8 mouse cellular contexts compared by ENCODE assay signal in genomic region chr12:40535655-40536618, GRCm38 (mm10).
DNase-seq lines count a peak whose midpoint lies in the region; ATAC-seq lines count a peak whose summit lies in the region.

No protein-coding gene starts in this region.

- no peaks in the 10 kb centered on the region for H3K27me3 ChIP-seq in intestine, embryonic 15.5 days (replicated peaks)

- H3K4me2 ChIP-seq in intestine, embryonic 15.5 days (replicated peaks), result no peak overlapping the region

- no peak for ATAC-seq in intestine, embryonic 15.5 days

- WGBS in intestine, embryonic 15.5 days, result 81% methylated on average over 9 of the region's 9 CpGs

- H3K9ac ChIP-seq in intestine, embryonic 15.5 days, result no peak overlapping the region

- DNase-seq in adrenal gland, postnatal 10 days, result peak; percentile 22
- DNase-seq in adrenal gland, adult 8-10 months, result no peak
- peak; percentile 21 for DNase-seq in spleen, adult 12 weeks (ENCODE audit: low spot score)
- DNase-seq in spleen, postnatal 14 days (ENCODE audit: low spot score in 2 of 2), result no peak
- DNase-seq in lung, postnatal 14 days, result peak; percentile 18
- peak; percentile 28 for DNase-seq in thymus, postnatal 4 days
- DNase-seq in cerebellum, postnatal 25 days, result no peak

- H3K4me3 ChIP-seq in intestine, embryonic 15.5 days (replicated peaks), result no peak overlapping the region

- no peaks in the 10 kb centered on the region for H3K9me3 ChIP-seq in intestine, embryonic 15.5 days

- H3K27ac ChIP-seq in intestine, embryonic 15.5 days, result no peak overlapping the region

- H3K36me3 ChIP-seq in intestine, embryonic 15.5 days, result no peaks in the 10 kb centered on the region

- H3K4me1 ChIP-seq in intestine, embryonic 15.5 days (replicated peaks), result no peaks in the 10 kb centered on the region; the same call in 1 of the 2 replicates

Comparison
In these comparisons a context has a peak if more than half of its experiments do, and no peak if none do; other contexts are left out.
1. DNase-seq: peak in adrenal gland, postnatal 10 days (single experiment), spleen, adult 12 weeks (single experiment), lung, postnatal 14 days (single experiment) and thymus, postnatal 4 days (single experiment); none in adrenal gland, adult 8-10 months (single experiment), spleen, postnatal 14 days (0 of 2) and cerebellum, postnatal 25 days (0 of 2).